8 mouse cellular contexts compared by ENCODE assay signal in the genomic region with DNA sequence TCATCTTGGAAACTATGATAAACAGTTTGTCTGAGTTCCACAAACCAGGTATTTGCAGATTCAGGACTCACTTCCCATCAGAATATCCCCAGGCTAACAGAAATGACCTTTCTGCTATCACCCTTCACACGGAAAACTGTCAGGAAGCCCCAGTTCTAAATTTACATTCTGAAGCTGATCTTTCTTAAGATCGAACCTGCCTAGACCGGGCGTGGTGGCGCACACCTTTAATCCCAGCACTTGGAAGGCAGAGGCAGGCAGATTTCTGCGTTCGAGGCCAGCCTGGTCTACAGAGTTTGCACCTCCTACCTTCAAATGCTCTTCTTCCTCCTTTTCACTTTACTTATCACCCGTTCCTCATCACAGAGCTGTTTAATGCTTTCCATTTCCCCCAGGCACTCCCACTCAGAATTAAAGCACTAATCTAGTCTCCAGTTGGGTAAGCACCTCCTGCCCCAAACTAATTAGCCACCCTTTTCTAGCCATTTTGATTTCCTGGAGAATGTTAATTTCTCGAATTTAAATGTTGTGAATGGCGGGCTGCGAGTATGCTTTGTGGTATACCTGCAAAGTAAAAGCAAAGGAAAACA. TPM values are rescaled to one million over a fixed set of nuclear protein-coding genes. Genes with fewer than 3 reads are reported as not detected.
DNase-seq lines count a peak whose midpoint lies in the region; ATAC-seq and TF ChIP-seq lines count a peak whose summit lies in the region.

No protein-coding gene starts in this region.

- H3K9me3 ChIP-seq in kidney, embryonic 15.5 days (replicated peaks): no peaks in the 10 kb centered on the region
- H3K9me3 ChIP-seq in hindbrain, embryonic 12.5 days (replicated peaks): no peaks in the 10 kb centered on the region
- no peaks in the 10 kb centered on the region for H3K9me3 ChIP-seq in midbrain, embryonic 11.5 days (ENCODE audit: control insufficient read depth, low read length)

- no peak for DNase-seq in kidney, adult 8-10 months
- no peak for DNase-seq in midbrain, embryonic 11.5 days (ENCODE audit: low spot score, missing footprints)
- no peak for DNase-seq in urinary bladder, postnatal 25 days (ENCODE audit: low spot score)
- no peak for DNase-seq in right cerebral cortex, postnatal 36 days (ENCODE audit: low spot score in 2 of 2)

- ATAC-seq in kidney, embryonic 15.5 days (replicated peaks; ENCODE audit: low FRiP score): 0 out of 2 replicates have a peak, but pooled peaks have one; percentile 7
- no peak; the same call in 1 of the 2 replicates for ATAC-seq in hindbrain, embryonic 12.5 days (ENCODE audit: low FRiP score)
- peak; percentile 2; the same call in 1 of the 2 replicates for ATAC-seq in midbrain, embryonic 11.5 days (ENCODE audit: low FRiP score)
- no peak for ATAC-seq in frontal cortex, adult (ENCODE audit: low TSS enrichment)

- no peak overlapping the region for H3K9ac ChIP-seq in kidney, embryonic 15.5 days
- H3K9ac ChIP-seq in hindbrain, embryonic 12.5 days: peak overlapping the region; percentile 84
- H3K9ac ChIP-seq in midbrain, embryonic 11.5 days (ENCODE audit: low read length): peak overlapping the region; percentile 95

- peaks cover 15% of the 10 kb centered on the region for H3K4me1 ChIP-seq in kidney, embryonic 15.5 days
- peaks cover 3% of the 10 kb centered on the region; the same call in 1 of the 2 replicates for H3K4me1 ChIP-seq in bone marrow, adult 2 months (ENCODE audit: control insufficient read depth, insufficient read depth, low read length)
- H3K4me1 ChIP-seq in hindbrain, embryonic 12.5 days: peaks cover 7% of the 10 kb centered on the region
- H3K4me1 ChIP-seq in midbrain, embryonic 11.5 days (ENCODE audit: control insufficient read depth, insufficient read depth, low read length): peaks cover 7% of the 10 kb centered on the region

- peak overlapping the region; percentile 88 for H3K4me3 ChIP-seq in kidney, embryonic 15.5 days (replicated peaks)
- H3K4me3 ChIP-seq in bone marrow, adult 2 months (replicated peaks; ENCODE audit: control insufficient read depth, low read depth, low read length): peak overlapping the region; percentile 83
- H3K4me3 ChIP-seq in hindbrain, embryonic 12.5 days: peak overlapping the region; percentile 91
- H3K4me3 ChIP-seq in midbrain, embryonic 11.5 days (ENCODE audit: low read depth, low read length): peak overlapping the region; percentile 77

- 0 out of 2 replicates have a peak, but pooled peaks cover 6% of the 10 kb centered on the region for H3K36me3 ChIP-seq in kidney, embryonic 15.5 days
- no peaks in the 10 kb centered on the region for H3K36me3 ChIP-seq in hindbrain, embryonic 12.5 days
- H3K36me3 ChIP-seq in midbrain, embryonic 11.5 days (ENCODE audit: control insufficient read depth, insufficient read depth, low read length): no peaks in the 10 kb centered on the region

- TF ChIP-seq CTCF in bone marrow, adult 2 months (IDR thresholded peaks at IDR 0.05; ENCODE audit: control insufficient read depth, insufficient read depth, low read length): no peak

- 63% methylated on average over 11 of the region's 11 CpGs for WGBS in kidney, embryonic 15.5 days
- 38% methylated on average over 11 of the region's 11 CpGs for WGBS in bone marrow, adult 2 months
- WGBS in hindbrain, embryonic 12.5 days: 67% methylated on average over 11 of the region's 11 CpGs
- 69% methylated on average over 11 of the region's 11 CpGs for WGBS in midbrain, embryonic 11.5 days

- peak overlapping the region; percentile 70 for H3K4me2 ChIP-seq in kidney, embryonic 15.5 days
- H3K4me2 ChIP-seq in hindbrain, embryonic 12.5 days (replicated peaks): peak overlapping the region; percentile 86
- peak overlapping the region; percentile 82 for H3K4me2 ChIP-seq in midbrain, embryonic 11.5 days

- H3K27me3 ChIP-seq in kidney, embryonic 15.5 days: no peaks in the 10 kb centered on the region
- no peaks in the 10 kb centered on the region for H3K27me3 ChIP-seq in hindbrain, embryonic 12.5 days
- no peaks in the 10 kb centered on the region for H3K27me3 ChIP-seq in midbrain, embryonic 11.5 days (ENCODE audit: control insufficient read depth, insufficient read depth, low read length)

- H3K27ac ChIP-seq in kidney, embryonic 15.5 days: no peak overlapping the region
- H3K27ac ChIP-seq in bone marrow, adult 2 months (ENCODE audit: control insufficient read depth, insufficient read depth, low read depth, low read length, poor library complexity): peak overlapping the region; percentile 75; the same call in 1 of the 2 replicates
- peak overlapping the region; percentile 67; the same call in 1 of the 2 replicates for H3K27ac ChIP-seq in hindbrain, embryonic 12.5 days
- no peak overlapping the region; the same call in 1 of the 2 replicates for H3K27ac ChIP-seq in midbrain, embryonic 11.5 days (ENCODE audit: low read depth, low read length)

- TF ChIP-seq POLR2A in bone marrow, adult 2 months (IDR thresholded peaks at IDR 0.05; ENCODE audit: borderline replicate concordance, control insufficient read depth, low read depth, low read length): no peak

RNA-seq across cellular contexts. Expression of a gene that starts 0.6 kb away (rescaled TPM):
- 137 and 154 TPM in 2 replicates for polyA plus RNA-seq in kidney, embryonic 15.5 days (2015; fragmentation: Nextera tagmentation; extraction: Ambion mirVana)
- 30.1 and 31.3 TPM in 2 replicates for polyA plus RNA-seq in bone marrow, adult 2 months (2011; ENCODE audit: insufficient read depth, insufficient read length, low replicate concordance, missing spikeins)
- 106 and 116 TPM in 2 replicates for polyA plus RNA-seq in hindbrain, embryonic 12.5 days (2016; fragmentation: Nextera tagmentation; extraction: Ambion mirVana)
- polyA plus RNA-seq in midbrain, embryonic 11.5 days (2014; fragmentation: Nextera tagmentation; extraction: Ambion mirVana): 125 and 135 TPM in 2 replicates

RNA-seq across cellular contexts. Expression of a gene that starts 0.9 kb away (rescaled TPM):
- polyA plus RNA-seq in kidney, embryonic 15.5 days (2015; fragmentation: Nextera tagmentation; extraction: Ambion mirVana): 36.5 and 37.0 TPM in 2 replicates
- 19.5 and 20.1 TPM in 2 replicates for polyA plus RNA-seq in bone marrow, adult 2 months (2011; ENCODE audit: insufficient read depth, insufficient read length, low replicate concordance, missing spikeins)
- polyA plus RNA-seq in hindbrain, embryonic 12.5 days (2016; fragmentation: Nextera tagmentation; extraction: Ambion mirVana): 28.2 and 32.4 TPM in 2 replicates
- polyA plus RNA-seq in midbrain, embryonic 11.5 days (2014; fragmentation: Nextera tagmentation; extraction: Ambion mirVana): 26.2 and 28.9 TPM in 2 replicates

Comparison
In these comparisons a context has a peak if more than half of its experiments do, and no peak if none do; other contexts are left out.
1. ATAC-seq: peak in kidney, embryonic 15.5 days (single experiment) and midbrain, embryonic 11.5 days (single experiment); none in hindbrain, embryonic 12.5 days (single experiment) and frontal cortex, adult (single experiment).
2. H3K27ac ChIP-seq: peak in bone marrow, adult 2 months (single experiment) and hindbrain, embryonic 12.5 days (single experiment); none in kidney, embryonic 15.5 days (single experiment) and midbrain, embryonic 11.5 days (single experiment).
3. Peak in every context shown above with its lines, with median percentiles within 50 percentile points of each other: H3K4me2 ChIP-seq and H3K4me3 ChIP-seq.